Mouse (Mus musculus) mouse trophoblast stem cell (cell line): Measurements from ENCODE around the gene Rnf151.
"Not testable (repeated sequence)": the region's sequence is repeated elsewhere in the genome, so short reads cannot be mapped to it uniquely, and the experiment has no call there.

Experiments
- in situ Hi-C, 2 experiments: fragments of 300-500 bp; cut with MseI, MboI; formaldehyde crosslinking; loops; 2 replicates in 1 of 2; 3 replicates in 1 of 2; pipeline ENCODE4 v1.15.1; 2025

The Rnf151 gene

DNA sequence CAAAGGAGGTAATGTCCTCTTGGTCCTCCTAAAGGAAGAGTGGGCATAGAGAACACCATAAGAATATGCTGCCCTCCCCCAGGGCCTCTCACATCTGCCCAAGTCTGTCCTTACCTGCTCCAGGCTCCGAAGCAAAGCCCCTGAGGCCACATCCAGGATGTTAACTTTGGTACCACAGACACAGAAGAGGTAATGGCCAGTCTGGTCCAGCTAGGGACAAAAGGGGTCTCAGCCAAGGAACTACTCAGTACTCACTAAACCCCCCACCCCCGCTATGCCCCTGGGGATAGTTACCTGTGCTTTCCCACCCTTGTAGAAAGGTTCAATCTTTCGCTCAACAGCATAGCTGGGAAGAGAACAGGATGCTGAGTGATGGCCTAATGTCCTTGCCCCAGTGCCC is 12.0 kb downstream of the Rnf151 start:
- in situ Hi-C loops: no loop called here

DNA sequence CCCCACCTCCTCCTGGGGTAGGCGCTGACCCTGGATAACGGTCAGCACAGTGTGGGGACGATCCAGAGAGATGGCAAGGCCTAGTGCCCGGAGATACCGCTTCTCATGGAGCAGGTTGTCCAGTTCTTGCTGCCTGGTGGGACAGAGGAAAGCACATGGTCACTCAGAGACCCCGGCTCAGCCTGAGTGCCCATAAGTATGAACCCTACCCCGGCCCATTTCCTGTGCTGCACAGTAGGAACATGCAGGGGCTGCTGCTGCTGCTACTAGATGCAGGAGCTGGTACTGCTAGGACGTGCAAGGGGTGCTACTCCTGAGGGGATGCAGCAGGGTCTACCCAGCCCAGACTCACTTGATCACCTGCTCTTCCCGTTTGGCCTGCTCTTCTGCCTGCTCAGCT is 16.6 kb downstream of the Rnf151 start:
- in situ Hi-C loops: no loop called here

GRCm38 (mm10) chr17:24699473-24699872 is 18.4 kb downstream of the Rnf151 start:
- in situ Hi-C loops: no loop called here

DNA sequence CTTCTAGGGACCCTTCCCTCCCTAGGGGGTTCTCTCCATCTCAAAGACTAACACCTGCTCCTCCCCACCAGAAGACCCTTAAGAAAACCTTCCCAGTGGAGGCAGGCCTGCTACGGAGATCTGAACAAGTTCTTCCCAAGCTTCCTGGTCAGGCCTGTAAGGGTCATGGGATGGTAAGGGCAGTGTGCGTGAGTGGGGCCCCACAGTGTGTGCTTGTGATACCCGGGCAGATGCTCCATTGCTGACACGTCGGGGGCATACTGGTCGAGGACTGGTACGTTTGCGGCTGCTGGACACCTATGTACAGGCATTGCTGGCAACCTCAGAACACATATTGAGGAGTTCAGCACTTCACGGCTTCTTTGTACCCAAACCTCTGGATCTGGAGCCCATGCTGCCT is 19.1 kb downstream of the Rnf151 start:
- in situ Hi-C loops: no loop called here

DNA sequence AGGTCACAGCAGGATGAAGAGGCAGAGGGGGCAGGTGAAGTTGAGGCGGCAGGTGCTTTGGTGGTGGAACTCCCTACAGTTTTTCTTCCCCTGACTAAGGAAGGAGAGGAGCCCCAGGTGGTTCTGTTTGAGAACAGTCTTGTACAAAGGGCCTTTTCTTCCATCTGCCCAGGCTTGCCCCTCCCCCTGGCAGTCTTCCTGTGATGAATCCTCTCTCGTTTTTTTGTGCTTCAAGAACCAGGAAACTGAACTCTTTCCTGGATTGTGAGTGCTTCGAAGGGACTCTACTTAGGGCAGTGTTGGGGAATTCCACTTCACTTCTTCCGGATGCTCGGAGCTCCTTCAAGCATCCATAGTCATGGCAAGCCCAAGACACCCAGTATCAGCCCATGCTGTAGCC is 19.9 kb downstream of the Rnf151 start:
- in situ Hi-C loops: no loop called here

DNA sequence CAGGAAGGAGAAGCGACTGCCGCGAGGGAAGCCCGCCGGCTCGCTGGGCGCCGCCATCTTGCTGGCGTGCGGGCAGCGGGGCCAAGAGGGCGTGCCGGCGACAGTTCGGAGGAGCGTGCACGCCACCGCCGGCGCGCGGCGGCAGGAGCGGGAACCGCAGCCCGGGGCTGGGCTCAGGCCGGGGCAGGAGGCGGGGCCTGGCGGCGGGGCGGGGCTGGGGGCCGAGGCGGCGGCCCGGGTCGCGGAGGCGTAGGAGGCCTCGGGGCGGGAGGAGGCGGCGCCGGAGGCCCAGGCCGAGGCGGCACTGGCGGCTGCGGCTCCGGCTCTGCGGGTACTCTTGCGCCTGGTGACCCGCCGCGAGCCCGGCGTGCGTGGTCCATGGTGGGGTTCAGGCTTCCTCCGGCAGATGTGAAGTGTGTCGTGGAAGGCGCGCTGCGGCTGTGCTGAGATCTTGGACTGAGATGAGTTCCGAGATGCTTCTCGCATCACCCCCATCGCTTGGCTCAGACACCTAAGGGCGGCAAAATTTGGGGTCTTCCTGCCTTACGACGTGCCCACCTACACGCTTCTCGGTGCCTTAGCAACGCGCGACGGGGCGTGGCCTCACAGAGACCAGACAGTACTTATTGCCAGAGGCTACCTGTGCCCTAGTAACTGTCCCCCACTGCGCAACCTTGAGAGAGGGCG is 21.7 kb downstream of the Rnf151 start, which contains the start of the genes Gfer and Noxo1:
Gfer (minus strand) TSS at position 146 of the 687 bp plus-strand sequence.
Noxo1 (plus strand) TSS at position 224 of the 687 bp plus-strand sequence.
- in situ Hi-C loops: no loop called here

- in situ Hi-C loops: no loop called here
Measured at GRCm38 (mm10) chr17:24695326-24696010, 22.4 kb downstream of the Rnf151 start.

- in situ Hi-C loops: no loop called here
Measured at GRCm38 (mm10) chr17:24692385-24692784, 25.5 kb downstream of the Rnf151 start.

DNA sequence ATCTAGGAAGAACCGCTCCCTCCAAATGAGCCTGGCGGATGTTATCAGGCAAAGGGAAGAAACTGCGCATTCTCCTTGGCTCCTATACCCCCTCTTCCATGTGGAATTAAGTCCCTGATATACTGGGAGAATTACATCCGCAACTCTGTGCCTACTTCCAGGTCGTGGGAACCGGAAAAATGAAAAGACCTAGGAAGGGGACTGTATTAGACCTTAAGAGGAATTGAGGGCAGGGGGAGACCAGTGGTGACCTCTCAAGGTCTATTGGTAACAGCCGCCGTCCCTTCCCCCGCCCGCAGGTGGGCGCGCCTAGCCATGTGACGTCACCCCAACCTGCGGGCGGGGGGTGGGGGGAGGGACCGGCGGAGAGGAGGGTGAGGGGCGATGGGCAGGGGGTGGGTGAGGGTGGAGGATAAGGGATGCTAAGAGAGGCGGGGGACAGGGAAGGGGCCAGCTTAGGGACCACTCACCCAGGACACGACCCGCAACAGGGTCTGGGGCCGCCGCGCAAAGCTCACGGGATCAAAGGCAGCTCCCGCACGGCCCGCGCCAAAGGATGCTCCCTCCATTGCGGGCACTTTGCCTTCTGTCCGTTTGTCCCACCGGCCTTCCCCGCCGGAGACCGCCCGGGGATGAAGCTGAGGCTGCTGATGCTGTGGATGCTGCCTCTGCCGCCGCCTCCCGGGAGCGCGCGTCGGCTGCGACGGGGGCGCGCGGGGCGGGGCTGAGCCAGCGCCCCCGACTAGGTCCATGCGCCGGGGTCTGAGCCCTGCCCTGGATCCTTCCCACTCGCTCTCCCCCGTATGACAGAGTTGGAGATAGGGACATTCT is 28.4 kb downstream of the Rnf151 start, which contains the start of gene Syngr3:
Syngr3 (minus strand) TSS at position 705 of the 831 bp plus-strand sequence.
- in situ Hi-C loops: no loop called here

- in situ Hi-C loops: no loop called here
Measured at GRCm38 (mm10) chr17:24687599-24687998, 30.3 kb downstream of the Rnf151 start.

DNA sequence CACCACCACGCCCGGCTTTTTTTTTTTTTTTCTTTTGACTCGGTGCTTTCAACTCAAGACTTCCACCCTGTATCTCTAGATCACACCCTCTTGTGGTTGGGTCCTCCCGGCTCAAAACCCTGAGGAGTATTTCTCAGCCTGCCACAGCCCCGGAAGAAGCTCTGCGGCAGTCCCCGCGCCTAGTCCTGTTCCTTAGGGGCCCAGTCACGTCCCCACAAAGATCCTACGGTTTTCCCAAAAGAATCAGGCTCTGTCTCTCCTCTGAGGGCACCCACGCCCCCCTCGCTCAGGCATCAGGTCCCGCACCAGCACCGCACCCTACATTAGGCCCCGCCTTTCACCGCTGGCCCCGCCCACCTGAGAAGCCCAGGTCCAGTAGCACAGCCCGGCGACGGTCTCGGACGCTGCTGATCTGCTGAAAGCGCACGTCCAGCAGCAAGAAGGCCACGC is 30.7 kb downstream of the Rnf151 start:
- in situ Hi-C loops: no loop called here

GRCm38 (mm10) chr17:24686514-24686913 is 31.3 kb downstream of the Rnf151 start:
- in situ Hi-C loops: no loop called here

DNA sequence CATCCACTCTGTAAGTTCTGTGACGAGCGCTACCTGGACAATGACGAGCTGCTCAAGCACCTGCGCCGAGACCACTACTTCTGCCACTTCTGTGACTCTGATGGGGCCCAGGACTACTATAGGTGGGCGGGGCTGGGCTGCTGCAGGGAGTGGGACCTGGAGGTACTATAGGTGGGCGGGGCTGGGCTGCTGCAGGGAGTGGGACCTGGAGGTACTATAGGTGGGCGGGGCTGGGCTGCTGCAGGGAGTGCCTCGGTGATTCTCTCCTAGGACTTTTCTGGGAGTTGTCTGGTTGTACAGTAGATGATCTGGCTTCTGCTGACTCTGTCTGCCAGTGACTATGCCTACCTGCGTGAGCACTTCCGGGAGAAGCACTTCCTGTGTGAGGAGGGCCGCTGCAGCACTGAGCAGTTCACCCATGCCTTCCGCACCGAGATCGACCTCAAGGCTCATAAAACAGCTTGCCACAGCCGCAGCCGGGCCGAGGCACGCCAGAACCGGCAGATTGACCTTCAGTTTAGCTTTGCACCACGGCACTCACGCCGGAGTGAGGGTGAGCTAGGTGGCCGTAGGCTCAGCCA is 40.3 kb downstream of the Rnf151 start:
- in situ Hi-C loops: no loop called here

GRCm38 (mm10) chr17:24676877-24677276 is 41.0 kb downstream of the Rnf151 start:
- in situ Hi-C loops: no loop called here

GRCm38 (mm10) chr17:24676187-24676586 is 41.7 kb downstream of the Rnf151 start:
- in situ Hi-C loops: no loop called here

- in situ Hi-C loops: no loop called here
Measured at GRCm38 (mm10) chr17:24674277-24674676, 43.6 kb downstream of the Rnf151 start.

- in situ Hi-C loops: no loop called here
Measured at GRCm38 (mm10) chr17:24672141-24672540, 45.7 kb downstream of the Rnf151 start.

DNA sequence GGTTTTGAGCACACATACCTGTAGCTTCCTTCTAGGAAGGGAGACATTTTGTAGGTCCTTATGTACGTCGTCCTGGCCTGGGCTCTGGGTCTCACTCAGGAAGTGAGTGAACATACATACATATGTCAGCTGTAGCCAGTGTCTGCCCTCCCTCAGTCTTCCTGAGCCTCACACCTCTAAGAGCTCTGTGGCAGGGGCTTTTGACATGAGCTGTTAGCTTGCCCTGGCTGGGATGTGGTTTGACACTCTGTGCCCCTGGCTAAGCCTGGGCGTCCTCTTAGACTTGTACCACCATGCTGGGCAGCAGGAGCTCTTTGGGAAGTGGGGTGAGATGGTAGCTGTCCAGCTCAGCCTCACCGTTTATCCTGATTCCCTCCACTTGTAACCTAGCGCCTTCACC is 46.5 kb downstream of the Rnf151 start:
- in situ Hi-C loops: no loop called here

DNA sequence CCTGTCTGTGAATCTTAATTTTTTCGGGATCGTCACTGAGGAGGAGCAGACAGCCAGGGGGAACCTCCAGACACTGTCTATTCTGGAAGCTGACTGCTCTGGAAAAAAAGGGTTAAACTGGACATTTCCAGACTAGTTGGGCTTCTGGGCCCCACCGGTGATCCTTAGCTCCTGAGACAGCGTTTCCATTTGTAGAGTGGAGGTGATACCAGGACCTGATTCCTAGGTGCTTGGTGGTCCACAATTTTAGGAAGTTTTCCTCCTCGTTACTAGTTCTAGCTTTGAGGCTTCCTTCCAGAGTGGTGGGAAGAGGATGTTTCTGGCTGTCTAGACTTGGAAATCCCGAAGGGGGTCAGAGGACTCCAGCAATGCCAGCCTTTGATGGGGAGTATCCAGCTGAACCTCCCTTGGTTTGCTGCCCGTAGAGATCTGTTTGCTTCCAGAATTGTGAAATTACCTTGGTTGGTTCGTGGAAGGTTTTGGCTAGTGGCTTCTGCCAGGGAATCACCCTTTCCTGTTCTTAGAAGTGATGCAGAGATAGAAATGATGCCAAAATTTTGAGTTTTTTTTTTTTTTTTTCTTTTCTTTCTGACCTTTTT is 47.5 kb downstream of the Rnf151 start:
- in situ Hi-C loops: no loop called here

DNA sequence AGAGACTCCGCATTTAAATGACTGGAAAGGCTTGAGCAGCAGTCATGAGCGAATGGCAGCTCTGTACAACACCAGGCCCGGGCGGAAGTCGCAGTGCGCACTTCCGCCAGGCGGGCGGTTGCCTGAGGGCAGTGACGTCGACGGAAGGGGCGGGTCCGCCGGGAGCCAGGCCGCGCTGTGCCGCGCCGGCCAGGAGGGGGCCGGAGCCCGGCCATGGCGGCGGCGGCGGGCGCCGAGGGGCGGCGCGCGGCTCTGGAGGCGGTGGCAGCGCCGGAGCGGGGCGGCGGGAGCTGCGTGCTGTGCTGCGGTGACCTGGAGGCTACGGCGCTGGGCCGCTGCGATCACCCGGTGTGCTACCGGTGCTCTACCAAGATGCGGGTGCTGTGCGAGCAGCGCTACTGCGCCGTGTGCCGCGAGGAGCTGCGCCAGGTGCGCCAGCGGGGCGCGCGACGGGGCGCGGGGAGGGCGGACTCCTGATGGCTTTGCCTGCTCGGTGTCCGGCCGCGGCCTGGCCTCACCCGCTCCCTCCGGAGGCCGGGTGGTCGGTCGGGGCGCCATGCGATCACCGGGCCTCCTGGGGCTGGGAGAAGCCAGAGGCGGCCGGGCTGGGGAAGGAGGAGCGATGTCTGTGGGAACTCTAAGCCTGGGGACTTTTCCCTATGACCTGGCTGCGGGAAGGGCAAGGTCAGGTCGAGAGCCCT is 48.2 kb downstream of the Rnf151 start, which contains the start of gene Zfp598:
Zfp598 (plus strand) TSS at position 143 of the 701 bp plus-strand sequence.
- in situ Hi-C loops: no loop called here

DNA sequence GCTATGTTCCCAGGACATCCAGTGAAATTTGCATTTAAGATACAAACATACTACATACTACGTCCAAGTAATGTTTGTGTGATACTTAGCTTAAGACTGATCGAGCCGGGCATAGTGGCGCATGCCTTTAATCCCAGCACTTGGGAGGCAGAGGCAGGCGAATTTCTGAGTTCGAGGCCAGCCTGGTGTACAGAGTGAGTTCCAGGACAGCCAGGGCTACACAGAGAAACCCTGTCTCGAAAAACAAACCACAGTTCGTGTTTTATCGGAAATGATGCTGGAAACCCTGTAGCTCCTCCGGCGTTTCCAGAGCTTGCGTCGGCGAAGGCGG is 48.7 kb downstream of the Rnf151 start:
- in situ Hi-C loops: not testable (repeated sequence)
